Mouse (Mus musculus) limb, embryonic 12.5 days (tissue): ENCODE results near the gene Nfix. TPM values are rescaled to one million over a fixed set of nuclear protein-coding genes. Genes with fewer than 3 reads are reported as not detected.

Experiments
- ATAC-seq: fragments of 200-750 bp; cut with Nextera tagmentation; 2 replicates; pipeline ENCODE4 v1.8.0; 2017; ENCODE audit warnings: low read depth, moderate TSS enrichment; ENCODE audit not compliant: insufficient number of reproducible peaks, insufficient read depth, low FRiP score, low TSS enrichment
- H3K27ac ChIP-seq: fragments of 300-500 bp; sonication (generic); 2 replicates; pipeline ENCODE4 v1.5.1; 2016; ENCODE audit warnings: mild to moderate bottlenecking, moderate library complexity
- H3K27me3 ChIP-seq: fragments of 300-500 bp; sonication (generic); 2 replicates; pipeline ENCODE4 v1.6.1; 2016; ENCODE audit warnings: mild to moderate bottlenecking, moderate library complexity
- H3K36me3 ChIP-seq: fragments of 300-500 bp; sonication (generic); 2 replicates; pipeline ENCODE4 v1.6.1; 2016; ENCODE audit warnings: mild to moderate bottlenecking, moderate library complexity
- H3K4me1 ChIP-seq: fragments of 300-500 bp; sonication (generic); replicated peaks from 2 replicates; pipeline ENCODE4 v1.6.1; 2016
- H3K4me2 ChIP-seq: fragments of 300-500 bp; sonication (generic); 2 replicates; pipeline ENCODE4 v1.6.1; 2016; ENCODE audit warnings: mild to moderate bottlenecking, moderate library complexity
- H3K4me3 ChIP-seq: fragments of 300-500 bp; sonication (generic); replicated peaks from 2 replicates; pipeline ENCODE4 v1.5.1; 2016; ENCODE audit warnings: mild to moderate bottlenecking
- H3K9ac ChIP-seq: fragments of 300-500 bp; sonication (generic); replicated peaks from 2 replicates; pipeline ENCODE4 v1.6.1; 2016; ENCODE audit warnings: mild to moderate bottlenecking, moderate library complexity
- H3K9me3 ChIP-seq: fragments of 300-500 bp; sonication (generic); 2 replicates; pipeline ENCODE4 v1.6.1; 2016; ENCODE audit warnings: mild to moderate bottlenecking, moderate library complexity
- WGBS: fragments of 180-500 bp; shearing (Covaris S2); methylation state at CpG from one replicate; pipeline ENCODE4 v1.1.7; 2016; 5-methylcytosine and 5-hydroxymethylcytosine counted together
- polyA plus RNA-seq: library from polyadenylated mRNA; unstranded; fragments of >200 nt; fragmentation: Nextera tagmentation; extraction: Ambion mirVana; gene quantifications from 2 replicates; pipeline ENCODE4 v1.2.1, GENCODE M21; 2016

Gene Nfix
- polyA plus RNA-seq, 1 experiment from 2014 or later, result 14.5 TPM

DNA sequence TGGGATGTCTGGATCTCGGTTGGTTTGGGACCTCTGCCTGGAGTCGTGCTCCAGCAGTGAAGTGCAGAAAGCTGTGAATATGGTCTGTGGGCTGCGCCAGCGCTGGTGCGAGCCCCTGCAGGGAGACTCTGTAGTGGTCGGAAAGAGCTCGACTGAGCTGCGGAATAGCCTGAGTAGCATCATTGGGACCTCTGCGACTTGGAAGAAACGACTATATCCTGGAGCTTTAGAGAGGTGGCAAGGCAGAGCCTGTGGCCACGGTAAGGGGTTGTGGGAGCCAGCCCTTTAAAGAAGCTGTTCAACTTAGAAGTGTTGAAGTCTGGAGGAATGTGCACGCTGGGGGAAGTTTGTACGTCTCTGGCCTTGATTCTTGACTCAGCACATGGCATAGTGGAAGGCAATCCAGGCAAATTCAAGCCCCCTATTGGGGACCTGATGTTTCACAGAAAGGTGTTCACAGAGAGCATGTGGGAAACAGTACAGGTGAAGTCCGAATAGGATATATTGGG lies 134.7 kb downstream of the Nfix start:
- 0 out of 2 replicates have a peak, but pooled peaks have one; percentile 4 for ATAC-seq
- 2% methylated on average over 14 of the region's 14 CpGs for WGBS
- no peaks in the 10 kb centered on the region for H3K9me3 ChIP-seq
- peaks cover 37% of the 10 kb centered on the region for H3K36me3 ChIP-seq
- H3K4me1 ChIP-seq, result peaks cover 25% of the 10 kb centered on the region
- peak overlapping the region; percentile 89 for H3K4me2 ChIP-seq
- no peaks in the 10 kb centered on the region for H3K27me3 ChIP-seq
- peak overlapping the region; percentile 97 for H3K4me3 ChIP-seq
- peak overlapping the region; percentile 71 for H3K9ac ChIP-seq
- H3K27ac ChIP-seq, result peak overlapping the region; percentile 97

DNA sequence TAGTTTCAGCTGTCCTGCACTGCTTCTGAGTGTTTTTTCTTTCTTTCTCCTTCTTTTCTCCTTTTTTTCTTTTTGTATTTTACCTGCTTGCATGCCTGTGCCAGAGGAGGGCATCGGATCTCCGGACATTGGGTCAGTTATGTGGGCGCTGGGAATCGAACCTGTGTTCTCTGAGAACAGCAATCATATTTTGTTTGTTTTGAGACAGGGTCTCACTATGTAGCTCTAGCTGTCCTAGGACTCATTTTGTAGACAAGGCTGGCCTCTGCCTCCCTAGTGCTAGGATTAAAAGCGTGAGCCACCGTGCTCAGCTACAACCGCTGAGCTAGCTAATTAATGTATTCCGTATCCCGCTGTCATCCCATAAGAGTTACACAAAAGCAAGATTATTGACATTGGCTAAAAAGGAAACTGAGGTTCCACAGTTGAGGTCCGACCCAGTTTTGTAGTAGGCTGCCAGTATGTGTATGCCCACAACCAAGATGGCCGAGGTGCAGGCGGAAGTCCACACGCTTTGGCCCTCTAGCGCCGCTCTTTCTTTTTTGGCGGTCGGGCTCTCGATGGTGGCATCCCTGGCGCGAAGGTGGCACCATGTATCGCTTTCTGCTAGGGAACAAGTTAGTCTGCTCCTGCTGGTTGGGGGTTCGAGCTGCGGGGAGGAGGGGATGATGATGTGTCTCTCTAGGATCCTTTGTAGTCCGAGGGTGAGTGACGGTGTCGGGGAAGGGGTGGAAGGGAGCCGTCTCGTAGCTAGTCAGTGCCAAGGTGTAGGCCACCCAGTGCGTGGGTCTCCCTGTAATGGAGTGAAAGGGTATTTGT lies 135.4 kb downstream of the Nfix start:
- Histone ChIP-seq H3K27ac (peak overlapping the region; percentile 97), H3K9ac (peak overlapping the region; percentile 71), H3K4me2 (peak overlapping the region; percentile 89), H3K4me1 (peaks cover 31% of the 10 kb centered on the region), H3K4me3 (peak overlapping the region; percentile 97), H3K36me3 (peaks cover 30% of the 10 kb centered on the region), H3K9me3 (no peaks in the 10 kb centered on the region), H3K27me3 (no peaks in the 10 kb centered on the region)
- WGBS, result under 1% methylated on average over 29 of the region's 29 CpGs
- ATAC-seq, result peak; percentile 17; the same call in 1 of the 2 replicates

DNA sequence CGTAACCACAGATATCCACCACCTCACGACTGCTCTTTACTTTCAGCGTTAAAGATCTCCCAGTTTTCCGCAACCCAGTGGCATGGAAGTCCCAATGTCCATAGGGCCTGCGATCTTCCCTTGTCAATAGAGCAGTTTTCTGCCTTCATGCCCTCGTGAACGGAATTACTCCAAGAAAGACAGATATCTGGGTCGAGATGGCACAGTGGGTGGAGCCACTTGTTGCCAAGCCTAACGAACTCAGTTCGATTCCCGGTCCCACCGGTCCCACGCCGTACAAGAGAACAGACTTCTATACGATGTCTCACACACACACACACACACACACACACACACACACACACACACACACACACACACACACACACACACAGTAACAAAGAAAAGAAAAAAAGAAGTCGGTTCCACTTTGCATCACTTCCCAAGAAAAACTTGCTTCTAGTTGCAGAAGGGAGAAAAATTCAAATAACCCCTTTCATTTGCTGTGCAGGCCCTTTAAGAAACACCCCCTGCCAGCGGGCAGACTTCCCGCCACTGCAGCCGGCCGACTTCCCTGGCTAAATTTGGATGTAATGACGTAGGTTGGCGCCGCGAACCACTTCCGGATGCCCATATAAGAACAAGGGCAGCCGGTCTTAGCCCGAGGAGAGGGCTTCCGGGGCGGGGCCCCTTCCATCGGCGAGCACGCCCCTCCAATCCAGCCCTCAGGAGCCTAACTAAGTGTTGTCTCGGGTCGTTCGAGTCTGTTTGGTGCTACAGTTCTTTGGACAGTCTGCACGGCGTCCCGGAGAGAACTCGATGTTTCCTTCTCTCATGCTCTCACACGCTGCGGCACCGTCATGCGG lies 136.4 kb downstream of the Nfix start:
- Histone ChIP-seq H3K4me1 (peaks cover 42% of the 10 kb centered on the region), H3K27ac (peak overlapping the region; percentile 97), H3K4me3 (peak overlapping the region; percentile 97), H3K4me2 (peak overlapping the region; percentile 89), H3K9ac (peak overlapping the region; percentile 96), H3K9me3 (no peaks in the 10 kb centered on the region), H3K36me3 (peaks cover 22% of the 10 kb centered on the region), H3K27me3 (no peaks in the 10 kb centered on the region)
- ATAC-seq, result peak; percentile 80
- WGBS, result 2% methylated on average over 40 of the region's 43 CpGs

DNA sequence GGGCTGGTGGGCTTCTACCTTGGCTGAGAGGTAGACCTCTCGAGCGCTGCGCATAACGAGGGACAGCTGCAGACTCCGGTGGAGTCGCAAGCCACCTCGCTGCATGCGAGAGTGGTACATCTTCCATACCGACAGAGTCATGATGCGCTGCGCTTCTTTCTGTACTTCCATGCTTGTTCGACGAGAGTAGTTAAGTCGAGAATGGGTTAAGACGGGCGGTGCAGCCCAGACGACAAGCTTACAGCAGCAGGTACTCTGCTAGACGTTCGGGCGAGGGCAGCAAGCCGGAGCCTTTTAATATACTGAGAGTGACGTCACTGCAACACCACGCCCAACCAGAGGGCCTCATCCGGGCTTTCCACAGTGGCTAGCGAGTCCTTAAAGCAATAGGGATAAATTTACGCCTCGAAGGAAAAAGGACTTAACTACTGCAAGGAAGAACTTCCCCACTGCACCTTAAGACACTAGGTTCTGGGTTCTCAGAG lies 137.5 kb downstream of the Nfix start, which contains the start of gene Ier2:
Gene Ier2, minus strand, starts transcription at position 272 of the 485 bp plus-strand sequence.
- under 1% methylated on average over 27 of the region's 27 CpGs for WGBS

DNA sequence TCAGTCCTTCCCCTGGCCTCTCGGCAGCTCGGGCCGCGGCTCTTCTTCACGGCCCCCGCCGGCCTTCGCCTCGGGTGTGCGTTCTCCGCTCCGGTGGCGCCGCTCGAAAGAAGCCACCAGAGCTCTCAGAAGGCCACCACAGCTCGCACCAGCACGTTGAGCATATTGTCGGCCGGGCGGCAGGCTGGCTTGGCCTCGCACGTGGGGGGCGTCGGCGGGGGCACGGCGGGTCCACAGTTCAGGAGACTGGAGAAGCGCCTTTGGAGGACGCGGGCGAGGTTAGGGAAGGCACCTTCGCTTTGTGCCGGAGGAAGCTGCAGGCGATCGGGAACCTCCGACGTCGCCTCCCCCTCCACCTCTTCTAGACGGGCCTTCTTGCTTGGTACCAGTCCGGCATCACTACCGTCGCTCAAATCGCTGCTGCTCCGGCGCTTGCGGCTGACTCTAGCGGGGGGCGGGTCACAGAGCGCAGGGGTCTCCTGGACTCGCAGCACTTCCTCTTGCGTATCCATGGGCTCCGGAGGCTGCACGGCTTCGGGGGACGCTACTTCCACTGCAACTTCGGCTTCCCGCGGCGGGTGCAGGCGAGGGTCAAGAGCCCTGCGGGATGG lies 138.1 kb downstream of the Nfix start:
- under 1% methylated on average over 61 of the region's 61 CpGs for WGBS
- Histone ChIP-seq H3K4me3 (peak overlapping the region; percentile 97), H3K27me3 (no peaks in the 10 kb centered on the region), H3K4me2 (peak overlapping the region; percentile 89), H3K36me3 (peaks cover 9% of the 10 kb centered on the region; the same call in 1 of the 2 replicates), H3K9ac (peak overlapping the region; percentile 96), H3K4me1 (peaks cover 53% of the 10 kb centered on the region), H3K9me3 (no peaks in the 10 kb centered on the region), H3K27ac (peak overlapping the region; percentile 97)
- ATAC-seq, result no peak

More for the DNA sequence above, 137.5 kb downstream of the Nfix start, which contains the start of gene Ier2:
- peak within 1 kb of the TSS; percentile 96 for H3K9ac ChIP-seq
- no peaks in the 10 kb centered on the region for H3K27me3 ChIP-seq
- peaks cover 47% of the 10 kb centered on the region for H3K4me1 ChIP-seq
- no peaks in the 10 kb centered on the region for H3K9me3 ChIP-seq
- peak within 1 kb of the TSS; percentile 89 for H3K4me2 ChIP-seq
- peak within 1 kb of the TSS; percentile 97 for H3K4me3 ChIP-seq
- peak within 1 kb of the TSS; percentile 97 for H3K27ac ChIP-seq
- H3K36me3 ChIP-seq, result peaks cover 11% of the 10 kb centered on the region; the same call in 1 of the 2 replicates
- peak; percentile 46 for ATAC-seq

DNA sequence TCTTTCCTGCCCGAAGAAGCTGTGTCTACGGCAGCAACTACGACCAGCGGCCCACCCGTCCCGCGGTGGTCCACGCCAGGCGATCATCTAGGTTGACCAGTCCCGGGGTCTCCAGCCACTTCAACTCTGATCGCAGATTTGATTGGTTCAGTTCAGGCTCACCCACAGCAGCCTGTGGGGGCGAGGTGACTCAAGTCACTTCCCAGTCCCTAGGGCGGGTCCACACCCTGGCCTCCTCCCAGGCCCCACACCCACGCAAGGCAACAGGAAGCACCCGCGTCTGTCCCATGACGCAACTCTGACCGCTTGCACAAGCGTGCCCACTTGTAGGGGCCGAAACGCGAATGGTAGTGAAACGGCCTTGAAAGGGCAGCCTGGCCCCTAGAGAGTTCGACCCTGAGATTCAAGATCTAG lies 138.7 kb downstream of the Nfix start:
- H3K9me3 ChIP-seq, result no peaks in the 10 kb centered on the region
- H3K4me3 ChIP-seq, result peak overlapping the region; percentile 97
- peaks cover 3% of the 10 kb centered on the region; the same call in 1 of the 2 replicates for H3K36me3 ChIP-seq
- under 1% methylated on average over 24 of the region's 24 CpGs for WGBS
- peak overlapping the region; percentile 97 for H3K27ac ChIP-seq
- peak overlapping the region; percentile 96 for H3K9ac ChIP-seq
- peaks cover 59% of the 10 kb centered on the region for H3K4me1 ChIP-seq
- H3K27me3 ChIP-seq, result no peaks in the 10 kb centered on the region
- no peak for ATAC-seq
- H3K4me2 ChIP-seq, result peak overlapping the region; percentile 89

DNA sequence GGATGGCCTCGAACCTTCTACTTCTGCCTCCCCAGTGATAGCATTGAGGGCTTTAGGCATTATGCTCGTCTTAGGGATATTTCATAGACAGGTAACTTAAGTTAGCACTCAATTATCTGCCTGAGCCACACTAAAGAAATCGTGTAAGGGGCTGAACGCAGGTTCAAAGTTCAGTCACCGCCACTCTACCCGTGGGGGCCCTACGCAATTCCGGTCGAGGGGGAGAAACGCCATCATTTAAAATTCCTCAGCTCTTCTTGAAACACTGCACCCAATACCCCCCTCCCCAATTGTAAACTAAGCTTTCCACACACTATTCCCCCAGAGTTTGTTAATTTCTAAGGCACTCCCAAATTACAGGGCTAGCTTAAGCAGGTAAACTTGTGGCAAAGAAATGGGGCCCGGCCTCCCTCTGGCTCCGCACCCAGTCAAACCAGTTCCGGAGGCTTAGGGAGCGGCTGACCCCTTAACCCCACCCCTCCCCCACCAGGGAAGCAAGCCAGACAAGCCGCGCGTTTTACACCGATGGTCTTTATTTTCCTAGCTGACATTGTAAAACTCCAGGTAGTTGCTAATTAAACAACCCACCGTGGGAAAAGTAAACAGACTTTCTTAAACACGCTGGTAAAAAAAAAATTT lies 139.2 kb downstream of the Nfix start:
- peaks cover 59% of the 10 kb centered on the region for H3K4me1 ChIP-seq
- ATAC-seq, result no peak
- under 1% methylated on average over 20 of the region's 20 CpGs for WGBS
- peak overlapping the region; percentile 89 for H3K4me2 ChIP-seq
- H3K27me3 ChIP-seq, result no peaks in the 10 kb centered on the region
- peak overlapping the region; percentile 97 for H3K4me3 ChIP-seq
- peak overlapping the region; percentile 97 for H3K27ac ChIP-seq
- no peaks in the 10 kb centered on the region for H3K36me3 ChIP-seq
- H3K9me3 ChIP-seq, result no peaks in the 10 kb centered on the region
- H3K9ac ChIP-seq, result peak overlapping the region; percentile 96

DNA sequence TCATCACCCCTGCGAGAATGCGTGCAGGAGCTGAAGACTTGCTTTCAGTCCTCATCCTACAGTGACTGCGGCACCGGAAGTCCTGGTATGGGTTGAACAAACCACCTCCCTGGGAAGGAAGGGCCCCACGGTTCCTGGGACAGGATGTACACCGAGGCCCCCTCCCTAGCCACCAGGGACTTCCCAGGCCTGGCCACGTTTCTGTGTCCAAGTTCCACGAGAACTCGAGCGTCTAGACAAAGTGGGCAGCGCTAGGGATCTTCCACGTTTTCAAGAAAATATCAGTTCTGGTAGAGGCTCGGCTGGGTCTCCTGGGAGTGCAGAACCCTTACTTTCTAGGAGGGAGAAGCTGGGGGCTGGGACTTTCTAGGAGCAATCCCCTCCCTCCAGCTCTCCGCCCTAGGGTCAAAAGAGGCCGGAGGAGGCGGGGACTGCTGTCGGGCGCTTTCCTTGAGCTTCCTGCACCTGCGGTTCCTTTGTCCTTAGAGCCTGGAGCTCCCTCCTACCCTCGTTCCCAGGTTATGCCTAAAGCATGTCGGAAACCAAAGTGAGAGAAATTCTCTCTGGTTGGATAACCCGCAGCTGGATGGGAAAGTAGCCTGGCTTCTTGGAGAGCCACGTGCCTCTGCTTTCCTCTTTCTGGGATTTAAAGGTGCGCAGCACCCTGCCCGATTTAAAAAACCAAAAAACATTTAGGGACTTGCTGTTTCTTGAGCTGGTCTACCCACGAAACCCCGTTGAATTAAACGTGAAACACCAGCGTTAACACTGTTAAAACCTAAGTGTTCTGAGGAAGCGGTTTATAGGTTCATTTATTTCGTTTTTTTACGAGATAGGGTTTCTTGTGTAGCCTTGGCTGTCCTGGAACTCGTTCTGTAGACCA lies 140.0 kb downstream of the Nfix start:
- peak overlapping the region; percentile 96 for H3K9ac ChIP-seq
- H3K27me3 ChIP-seq, result no peaks in the 10 kb centered on the region
- H3K36me3 ChIP-seq, result no peaks in the 10 kb centered on the region
- peak overlapping the region; percentile 97 for H3K27ac ChIP-seq
- ATAC-seq, result no peak
- H3K4me2 ChIP-seq, result peak overlapping the region; percentile 89
- no peaks in the 10 kb centered on the region for H3K9me3 ChIP-seq
- peak overlapping the region; percentile 97 for H3K4me3 ChIP-seq
- WGBS, result under 1% methylated on average over 33 of the region's 33 CpGs
- H3K4me1 ChIP-seq, result peaks cover 60% of the 10 kb centered on the region

DNA sequence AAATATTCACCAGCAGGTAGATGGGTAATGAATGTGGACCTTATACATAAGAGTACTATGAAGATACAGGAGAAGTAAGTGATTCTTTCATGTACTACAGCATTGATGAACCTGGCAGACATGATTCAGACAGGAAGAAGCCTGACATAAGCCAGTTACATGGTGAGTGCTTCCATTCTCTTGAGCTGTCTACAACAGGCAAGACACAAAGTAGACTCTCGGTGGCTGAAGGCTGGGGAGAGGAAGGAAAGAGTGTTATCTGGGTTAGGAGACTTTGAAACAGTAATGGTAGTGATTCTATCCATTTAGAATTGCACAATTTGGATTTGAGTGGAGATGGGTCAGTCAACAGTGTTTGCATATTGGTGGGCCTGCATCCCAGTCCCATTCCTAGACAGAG lies 141.2 kb downstream of the Nfix start:
- Histone ChIP-seq H3K4me2 (no peak overlapping the region), H3K9me3 (no peaks in the 10 kb centered on the region), H3K4me1 (peaks cover 68% of the 10 kb centered on the region), H3K4me3 (no peak overlapping the region), H3K27me3 (no peaks in the 10 kb centered on the region), H3K36me3 (no peaks in the 10 kb centered on the region), H3K27ac (peak overlapping the region; percentile 97; the same call in 1 of the 2 replicates), H3K9ac (no peak overlapping the region)
- WGBS, result 68% methylated on average over 1 of the region's 1 CpGs
- no peak for ATAC-seq
